Mouse (Mus musculus): ENCODE results near the gene Chtop. TPM values are rescaled to one million over a fixed set of nuclear protein-coding genes. Genes with fewer than 3 reads are reported as not detected.

Gene Chtop
- polyA plus RNA-seq, 1 experiment = 103 TPM

DNA sequence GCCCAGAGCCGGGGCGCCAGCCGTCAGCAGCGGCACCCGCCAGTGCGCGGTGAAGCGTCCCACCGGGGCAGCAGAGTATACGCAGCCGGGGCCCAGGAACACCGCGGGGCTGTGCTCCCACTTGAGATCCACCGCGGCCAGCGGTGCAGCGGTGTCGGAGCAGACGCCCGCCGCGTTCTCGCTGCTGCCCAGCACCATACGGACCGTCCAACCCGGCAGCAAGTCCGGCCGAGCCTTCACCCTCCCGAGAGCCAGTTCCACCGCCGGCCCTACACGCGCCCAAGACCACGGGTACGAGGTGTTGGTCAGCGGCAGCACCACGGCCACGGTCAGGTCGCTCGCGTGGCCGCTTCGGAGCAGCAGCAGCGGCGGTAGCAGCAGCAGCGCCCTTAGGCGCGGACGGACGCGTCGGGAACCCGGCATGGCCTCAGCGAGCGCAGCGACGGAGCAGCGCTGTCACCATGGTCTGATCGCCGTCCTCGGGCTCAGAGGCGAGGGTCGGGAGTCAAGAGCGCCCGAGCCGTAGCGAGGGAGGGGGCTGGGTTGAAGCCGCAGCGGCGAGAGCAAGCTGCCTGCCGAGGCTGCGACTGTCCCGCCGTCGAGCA is 44.1 kb downstream of the Chtop start:
- no peak for DNase-seq (ENCODE audit: low spot score)

- no peak for DNase-seq (ENCODE audit: low spot score)
Measured at GRCm38 (mm10) chr3:90464552-90465080, 44.7 kb downstream of the Chtop start.

DNA sequence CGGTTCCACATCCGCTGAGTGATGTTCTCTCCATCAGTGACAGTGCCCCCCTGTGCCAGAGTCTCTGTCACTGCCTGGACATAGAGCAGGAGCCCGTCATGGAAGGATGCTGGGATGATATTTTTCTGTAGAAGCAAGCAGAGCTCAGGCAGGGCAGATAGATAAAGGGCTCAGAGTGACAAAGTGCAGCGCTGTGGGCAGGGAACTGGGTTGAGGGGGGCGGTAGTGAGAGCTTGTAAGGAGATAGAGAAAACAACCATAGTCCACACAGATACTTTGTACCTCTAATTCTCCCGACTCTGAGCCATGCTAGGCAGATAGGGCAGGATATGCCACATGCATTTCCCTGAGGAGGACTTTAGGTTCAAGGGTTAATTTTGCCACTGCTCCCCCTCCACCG is 46.7 kb downstream of the Chtop start:
- DNase-seq (ENCODE audit: low spot score) = no peak

DNA sequence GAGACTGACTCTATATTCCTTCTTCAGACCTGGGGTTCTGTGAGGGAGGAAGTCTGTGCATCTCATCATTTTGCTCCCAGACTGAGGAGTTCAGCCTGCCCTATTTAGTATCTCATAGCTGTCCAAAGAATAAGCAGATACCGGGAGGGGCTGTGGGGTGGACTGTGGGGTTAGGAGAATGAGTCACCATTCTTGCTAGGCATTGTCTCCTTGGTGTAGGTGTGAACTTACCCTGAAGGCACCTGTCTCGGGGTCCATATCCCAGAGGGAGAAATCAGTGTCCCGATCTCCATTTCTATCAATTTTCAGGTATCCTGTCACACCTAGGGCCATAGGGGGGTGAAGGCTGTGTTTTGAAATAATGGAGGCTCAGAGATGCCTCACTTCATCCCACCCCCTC is 47.4 kb downstream of the Chtop start:
- no peak for DNase-seq (ENCODE audit: low spot score)

DNA sequence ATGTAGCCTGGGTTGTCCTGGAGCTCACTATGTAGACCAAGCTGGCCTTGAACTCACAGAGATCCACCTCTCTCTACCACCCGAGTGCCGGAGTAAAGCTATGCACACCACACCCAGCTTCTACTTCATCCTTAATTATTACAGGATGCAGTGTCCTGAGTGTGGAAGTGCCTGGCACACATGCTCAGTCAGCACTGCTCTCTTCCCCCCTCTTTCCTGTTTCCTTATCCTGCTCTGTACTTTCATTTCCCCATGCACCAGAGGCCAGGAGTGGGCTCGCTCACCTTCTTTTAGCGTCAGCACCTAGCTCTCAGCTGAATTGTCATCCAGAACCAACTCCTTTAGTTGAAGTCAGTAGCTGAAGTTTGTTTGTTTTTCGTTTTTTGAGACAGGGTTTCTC is 49.0 kb downstream of the Chtop start:
- no peak for DNase-seq (ENCODE audit: low spot score)

DNA sequence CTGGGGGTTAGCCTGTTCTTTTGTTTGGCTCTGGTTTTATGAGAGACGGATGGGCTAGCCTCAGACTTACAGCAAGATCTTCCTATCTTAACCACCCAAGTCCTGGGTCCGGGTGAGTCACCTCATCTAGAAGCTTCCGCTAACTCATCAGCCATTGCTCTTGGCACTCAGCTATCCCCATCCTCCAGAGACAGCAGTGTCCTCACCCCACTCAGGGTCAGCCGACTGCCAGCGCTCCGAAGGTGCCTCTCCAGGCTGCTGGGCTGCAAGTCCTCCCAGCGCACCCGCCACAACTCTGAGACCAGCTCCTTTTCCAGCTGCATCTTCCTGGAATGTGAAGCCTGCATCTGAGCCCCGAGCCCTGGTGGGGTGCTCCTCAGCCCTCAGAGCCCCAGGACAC is 49.6 kb downstream of the Chtop start:
- no peak for DNase-seq (ENCODE audit: low spot score)

GRCm38 (mm10) chr3:90454931-90455330 is 54.4 kb downstream of the Chtop start:
- no peak for DNase-seq (ENCODE audit: low spot score)

DNA sequence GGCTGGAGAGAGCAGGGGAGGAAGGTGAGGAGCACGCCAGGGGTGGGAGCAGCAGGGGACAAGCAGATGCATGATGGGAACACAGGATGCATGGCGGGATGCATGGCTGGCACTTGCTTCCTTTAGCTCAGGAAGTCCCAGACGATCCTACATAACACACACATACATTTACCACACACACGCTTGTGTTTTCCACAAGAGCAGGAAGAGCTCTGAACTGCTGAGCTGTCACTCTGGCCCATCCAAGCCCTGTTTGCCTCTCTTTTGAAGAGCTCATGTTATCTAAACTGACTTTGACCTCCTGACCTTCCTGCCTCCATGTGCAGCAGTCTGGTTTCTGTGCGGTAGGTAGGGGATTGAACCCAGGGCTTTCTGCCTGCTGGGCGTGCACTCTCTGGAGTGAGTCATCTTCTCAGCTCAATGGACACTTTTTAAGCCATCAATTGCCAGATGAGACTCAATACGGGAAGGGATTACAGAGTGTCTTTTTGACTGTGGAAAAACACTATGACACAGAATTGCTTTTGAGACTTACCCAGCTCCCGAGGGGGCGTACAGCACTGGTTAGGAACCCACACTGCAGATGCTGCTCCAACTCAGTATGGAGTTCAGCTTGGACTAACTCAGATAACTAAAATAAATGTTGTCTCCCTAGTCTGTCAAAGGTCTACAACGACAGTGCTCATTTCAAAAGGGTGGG is 57.8 kb downstream of the Chtop start:
- DNase-seq (ENCODE audit: low spot score) = no peak

GRCm38 (mm10) chr3:90450874-90451273 is 58.4 kb downstream of the Chtop start:
- DNase-seq (ENCODE audit: low spot score) = no peak

Other genes starting within 250 kb of the Chtop start
- gene Dennd4b, start 244.3 kb downstream of the Chtop start, polyA plus RNA-seq (2012; rRNA removed) = 15.0 and 15.4 TPM in 2 replicates
- 14.7 and 23.9 TPM in 2 replicates for gene Gatad2b, start 216.3 kb downstream of the Chtop start, polyA plus RNA-seq (2012; rRNA removed)
- 9.2 and 11.0 TPM in 2 replicates for gene Slc27a3, start 119.6 kb downstream of the Chtop start, polyA plus RNA-seq (2012; rRNA removed)
- 24.8 and 26.4 TPM in 2 replicates for gene Ints3, start 75.9 kb downstream of the Chtop start, polyA plus RNA-seq (2012; rRNA removed)
- gene Npr1, start 43.6 kb downstream of the Chtop start, polyA plus RNA-seq (2012; rRNA removed) = 25.3 and 26.4 TPM in 2 replicates
- gene Ilf2, start 33.4 kb downstream of the Chtop start, polyA plus RNA-seq (2012; rRNA removed) = 44.4 and 48.2 TPM in 2 replicates
- 88.2 and 107 TPM in 2 replicates for gene Snapin, start 18.5 kb downstream of the Chtop start, polyA plus RNA-seq (2012; rRNA removed)
- 592 and 865 TPM in 2 replicates for gene S100a1, start 4.9 kb upstream of the Chtop start, polyA plus RNA-seq (2012; rRNA removed)
- gene S100a13, start 4.9 kb upstream of the Chtop start, polyA plus RNA-seq (2012; rRNA removed) = 86.1 and 86.3 TPM in 2 replicates
- gene S100a14, start 17.4 kb upstream of the Chtop start, polyA plus RNA-seq (2012; rRNA removed) = 70.1 and 94.3 TPM in 2 replicates
- 151 and 159 TPM in 2 replicates for gene S100a16, start 27.8 kb upstream of the Chtop start, polyA plus RNA-seq (2012; rRNA removed)
- 3.3 and 4.7 TPM in 2 replicates for gene S100a3, start 51.1 kb upstream of the Chtop start, polyA plus RNA-seq (2012; rRNA removed)
- gene S100a2, start 80.7 kb upstream of the Chtop start, polyA plus RNA-seq (2012; rRNA removed) = not detected in 2 replicates
- gene Gm42674, start 92.4 kb upstream of the Chtop start, polyA plus RNA-seq (2012; rRNA removed) = 0.41 and 0.81 TPM in 2 replicates
- gene S100a4, start 94.3 kb upstream of the Chtop start, polyA plus RNA-seq (2012; rRNA removed) = 263 and 329 TPM in 2 replicates
- gene S100a5, start 99.0 kb upstream of the Chtop start, polyA plus RNA-seq (2012; rRNA removed) = 9.8 and 10.2 TPM in 2 replicates
- 3,944 and 6,594 TPM in 2 replicates for gene S100a6, start 103.4 kb upstream of the Chtop start, polyA plus RNA-seq (2012; rRNA removed)
- gene S100a7a, start 144.5 kb upstream of the Chtop start, polyA plus RNA-seq (2012; rRNA removed) = 4.6 and 6.6 TPM in 2 replicates
- gene S100a8, start 159.5 kb upstream of the Chtop start, polyA plus RNA-seq (2012; rRNA removed) = 0.45 and 1.0 TPM in 2 replicates
- 0.15 and 0.71 TPM in 2 replicates for gene S100a9, start 186.2 kb upstream of the Chtop start, polyA plus RNA-seq (2012; rRNA removed)
- 0.03 TPM in 1 of 2 replicates, not detected in the other for gene Pglyrp4, start 217.4 kb upstream of the Chtop start, polyA plus RNA-seq (2012; rRNA removed)

Measured in urinary bladder, adult 2 months (tissue).